Mouse (Mus musculus) yolk sac, embryonic 10.5 days (tissue): ENCODE results near the gene Col27a1.

Experiments used
- DNase-seq: peaks from one replicate; pipeline ENCODE4 v3.0.0-alpha.2; 2017; ENCODE audit warnings: low spot score

Gene Col27a1

DNA sequence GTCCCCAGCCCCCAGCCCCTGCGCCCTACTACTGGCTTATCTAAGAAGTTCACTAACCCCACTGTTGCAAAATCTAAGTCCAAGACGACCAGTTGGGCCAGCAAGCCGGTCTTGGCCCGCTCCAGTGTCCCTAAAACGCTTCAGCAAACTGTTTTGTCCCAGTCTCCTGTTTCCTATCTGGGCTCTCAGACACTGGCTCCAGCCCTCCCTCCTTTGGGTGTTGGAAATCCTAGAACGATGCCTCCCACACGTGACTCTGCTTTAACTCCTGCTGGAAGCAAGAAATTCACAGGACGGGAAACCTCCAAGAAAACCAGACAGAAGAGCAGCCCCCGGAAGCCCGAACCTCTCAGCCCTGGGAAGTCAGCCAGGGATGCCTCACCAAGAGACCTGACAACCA lies 11.6 kb downstream of the Col27a1 start:
- DNase-seq = no peak

DNA sequence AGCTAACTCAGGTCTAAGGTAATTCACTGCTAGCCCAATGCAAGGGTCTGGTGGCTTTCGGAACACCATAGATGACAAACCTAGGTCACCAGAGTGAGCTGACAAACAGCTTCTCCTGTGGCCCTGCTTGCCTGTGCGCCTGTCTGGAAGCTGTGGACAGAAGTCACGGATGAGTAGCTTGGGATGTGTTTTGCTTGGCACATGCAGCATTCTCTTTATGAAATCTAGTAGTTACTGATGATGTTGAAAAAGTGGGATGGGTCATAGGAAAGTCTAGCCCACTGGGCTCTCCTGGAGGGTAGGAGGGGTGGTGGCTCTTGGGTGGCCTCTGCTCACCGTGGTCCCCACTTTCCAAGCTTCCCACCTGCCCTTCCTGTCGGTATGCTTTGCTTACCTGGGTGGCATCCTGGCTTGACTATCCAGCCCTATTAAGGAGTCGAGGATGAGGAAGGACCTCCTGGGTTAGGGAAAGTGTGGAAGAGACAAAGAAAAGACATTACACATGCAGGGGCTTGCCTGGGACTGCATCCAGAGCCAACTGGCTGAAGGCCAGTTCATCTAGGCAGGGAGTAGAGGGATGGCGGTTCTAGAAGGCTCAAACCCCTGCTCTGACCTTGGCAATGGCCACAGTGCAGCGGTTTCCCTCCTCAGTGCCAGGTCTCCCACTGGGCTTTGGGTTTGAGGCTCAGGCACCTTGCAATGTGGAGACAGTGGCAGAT lies 12.5 kb downstream of the Col27a1 start:
- DNase-seq = no peak

DNA sequence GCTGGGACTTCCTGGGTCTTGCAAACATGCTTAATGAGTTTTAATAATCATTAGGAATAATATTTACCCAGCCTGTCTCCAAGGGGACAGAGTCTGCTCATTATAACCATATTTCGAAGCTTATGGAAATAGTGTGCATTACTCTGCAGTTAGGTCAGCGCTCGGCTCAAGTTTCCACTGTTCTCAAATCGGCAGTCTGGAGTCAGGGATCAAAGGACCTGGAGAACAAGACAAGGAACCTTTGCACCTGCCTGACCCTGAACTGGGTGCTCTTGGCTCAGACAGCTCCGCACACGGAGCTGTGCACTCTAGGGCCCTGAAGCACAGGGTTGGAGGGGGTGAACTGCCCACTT lies 13.1 kb downstream of the Col27a1 start:
- no peak for DNase-seq

DNA sequence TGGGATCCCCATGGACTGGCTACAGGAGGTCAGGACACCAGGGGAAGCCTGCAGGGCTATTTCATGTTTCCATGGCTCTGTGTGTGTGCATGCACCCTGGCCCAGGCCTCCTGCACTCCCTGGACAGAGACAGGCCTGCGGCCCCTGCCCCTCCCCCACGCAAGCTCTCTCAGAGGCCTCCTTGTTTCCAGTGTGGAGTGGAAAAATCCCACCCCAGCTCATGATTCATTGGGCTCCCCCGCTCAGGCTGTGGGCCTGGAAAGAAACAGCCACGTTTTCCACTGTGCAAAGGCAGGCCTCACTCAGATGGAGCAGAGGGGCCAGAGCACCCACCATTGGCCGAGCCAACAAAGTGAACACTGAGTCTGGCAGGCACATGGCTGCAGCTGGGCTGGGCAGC lies 15.1 kb downstream of the Col27a1 start:
- DNase-seq = peak; percentile 55

DNA sequence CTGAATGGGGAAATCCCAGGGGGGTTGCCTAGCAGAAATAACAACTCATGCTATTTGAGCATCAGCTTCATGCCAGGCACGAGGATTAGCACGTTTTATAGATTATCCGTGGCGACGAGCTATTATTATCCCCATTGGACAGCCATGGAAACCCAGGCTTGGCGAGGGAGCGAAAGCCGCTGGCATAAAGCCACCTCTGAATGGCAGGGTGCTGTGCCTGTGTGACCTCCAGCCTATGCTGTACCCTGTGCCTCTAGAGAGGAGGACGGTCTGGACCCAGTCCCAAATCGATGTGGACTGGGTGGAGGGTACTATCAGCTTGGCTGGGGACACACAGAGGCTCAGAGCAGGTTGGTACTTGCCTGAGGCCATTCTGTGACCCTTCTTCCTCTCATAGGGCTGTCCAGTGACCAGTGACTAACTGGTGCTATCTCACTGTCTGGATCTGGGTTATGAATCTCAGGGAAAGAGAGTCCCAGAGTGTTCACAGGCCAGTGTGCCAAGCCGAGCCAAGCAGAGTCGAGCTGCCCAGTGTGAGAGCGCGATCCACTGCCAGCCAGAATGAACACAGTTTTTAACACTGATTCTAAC lies 16.3 kb downstream of the Col27a1 start:
- no peak for DNase-seq

DNA sequence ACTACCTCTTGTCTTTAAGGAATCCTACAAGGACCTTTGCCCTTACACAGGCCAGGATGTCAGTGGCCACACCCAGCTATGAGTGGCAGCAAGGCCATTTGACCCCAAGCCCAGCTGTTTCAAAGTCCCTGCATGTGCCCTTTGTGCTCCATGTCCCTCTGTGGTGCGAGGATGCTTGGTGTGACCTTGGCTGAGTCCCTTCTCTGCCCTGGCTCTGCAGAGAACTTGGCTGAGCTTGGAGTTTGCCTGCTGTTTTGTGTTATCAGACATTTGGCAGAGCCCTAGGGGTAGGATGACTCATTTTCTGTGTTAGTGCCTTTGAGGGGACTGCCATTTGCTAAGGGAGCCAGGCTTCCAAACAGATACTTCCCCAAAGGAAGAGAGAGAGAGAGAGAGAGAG lies 17.3 kb downstream of the Col27a1 start:
- DNase-seq = peak; percentile 60

DNA sequence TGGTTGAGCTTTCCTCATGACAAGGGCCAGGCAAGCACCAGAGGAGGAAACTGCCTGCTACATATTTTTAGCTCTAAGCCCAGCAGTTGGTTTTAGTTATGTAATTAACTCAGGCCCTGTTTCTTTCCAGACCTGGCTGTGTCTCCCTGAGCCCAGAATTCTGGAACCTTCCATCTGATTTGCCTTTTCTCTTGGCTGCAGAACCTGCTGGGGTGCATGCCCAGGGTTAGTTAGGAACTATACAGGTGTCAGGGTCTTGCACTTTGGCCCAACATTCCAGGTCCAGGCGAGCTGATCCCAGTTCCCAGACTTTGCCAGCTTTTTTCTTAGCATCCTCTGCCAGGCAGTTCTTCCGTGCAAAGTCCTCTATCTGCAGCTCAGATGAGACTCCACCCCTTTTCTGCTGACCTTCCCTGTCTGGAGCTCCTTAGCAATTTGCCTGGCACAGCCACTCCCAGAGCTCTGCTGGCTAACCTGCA lies 18.8 kb downstream of the Col27a1 start:
- no peak for DNase-seq

GRCm38 (mm10) chr4:63233557-63234452 lies 20.0 kb downstream of the Col27a1 start:
- DNase-seq = no peak

DNA sequence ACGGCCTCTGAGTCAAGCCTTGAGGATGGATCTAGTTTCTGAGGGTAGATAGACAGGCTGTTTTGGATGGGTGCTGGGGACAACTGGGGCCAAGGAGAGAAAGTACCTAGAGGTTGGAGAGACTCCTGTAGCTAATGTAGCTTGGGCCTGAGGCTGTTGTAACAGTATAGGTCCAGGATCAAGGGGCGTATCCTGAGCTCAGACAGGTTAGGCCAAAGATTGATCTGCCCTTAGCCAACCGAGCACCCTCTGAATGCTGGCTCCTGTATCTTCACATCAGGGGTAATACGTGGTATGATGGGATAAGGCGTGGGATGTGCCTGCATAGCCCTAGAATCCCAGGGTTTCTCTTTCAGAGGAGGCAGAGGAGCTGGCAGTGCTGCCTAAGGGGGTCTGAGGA lies 21.0 kb downstream of the Col27a1 start:
- no peak for DNase-seq

GRCm38 (mm10) chr4:63236235-63236634 lies 22.4 kb downstream of the Col27a1 start:
- DNase-seq = peak; percentile 84

DNA sequence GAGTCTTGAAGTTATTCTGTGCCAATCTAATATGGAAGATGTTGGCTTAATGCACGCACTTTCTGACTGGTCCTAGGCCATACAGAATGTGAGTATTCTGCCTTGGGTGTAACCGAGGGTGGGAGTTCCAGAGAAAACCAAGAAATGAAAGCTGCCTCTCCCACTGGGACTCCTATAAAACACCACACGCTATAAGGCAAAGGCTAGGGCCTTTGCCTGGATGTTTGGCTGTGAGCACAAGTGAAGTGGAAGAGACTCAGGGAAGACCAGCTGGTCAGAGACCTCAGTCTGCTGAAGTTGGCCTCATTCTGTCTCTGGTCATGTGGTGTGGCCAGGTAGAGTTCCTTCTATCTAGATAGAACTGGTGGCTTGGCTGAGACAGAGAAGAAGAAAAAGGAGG lies 23.4 kb downstream of the Col27a1 start:
- no peak for DNase-seq

GRCm38 (mm10) chr4:63238141-63238540 lies 24.3 kb downstream of the Col27a1 start:
- DNase-seq = peak; percentile 58

DNA sequence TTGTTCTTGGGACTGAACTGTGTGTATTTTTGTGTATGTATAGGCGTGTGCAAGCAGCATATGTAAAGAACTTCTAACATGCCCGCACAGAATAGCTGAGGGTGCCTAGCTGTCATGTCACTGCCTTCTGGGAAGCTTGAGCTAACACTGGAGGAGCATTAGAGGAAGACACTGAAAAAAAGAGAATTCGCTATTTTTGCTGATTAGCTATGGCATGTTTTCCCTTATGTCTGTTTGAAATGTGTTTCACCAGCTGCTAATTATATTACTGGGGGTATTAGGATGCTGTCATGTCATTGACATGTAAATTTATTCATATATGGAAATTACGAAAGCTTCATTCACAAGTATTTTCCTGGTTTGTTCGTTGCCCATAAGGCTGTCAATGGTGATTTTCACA lies 24.9 kb downstream of the Col27a1 start:
- no peak for DNase-seq

GRCm38 (mm10) chr4:63241031-63241430 lies 27.2 kb downstream of the Col27a1 start:
- DNase-seq = no peak

DNA sequence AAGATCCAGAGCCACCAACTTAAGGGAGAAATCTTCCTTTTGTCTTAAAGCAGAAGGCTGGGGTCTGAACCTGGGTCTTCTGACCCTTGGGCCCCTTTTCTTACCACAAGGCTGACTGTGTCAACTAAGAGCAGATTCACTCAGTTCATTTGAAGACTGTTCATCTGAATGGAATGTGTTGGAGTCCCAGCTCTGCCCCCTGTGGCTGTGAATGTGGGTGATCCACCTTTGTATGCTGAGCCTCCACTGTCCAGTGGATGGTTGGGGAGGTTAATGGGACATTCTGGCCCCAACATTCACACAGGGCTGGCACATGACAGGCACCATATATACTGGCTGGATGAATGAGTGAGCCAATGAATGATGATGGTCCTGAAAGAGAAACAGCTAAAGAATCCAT lies 34.2 kb downstream of the Col27a1 start:
- no peak for DNase-seq

- DNase-seq = no peak
Observed at GRCm38 (mm10) chr4:63248951-63249350, 35.1 kb downstream of the Col27a1 start.

DNA sequence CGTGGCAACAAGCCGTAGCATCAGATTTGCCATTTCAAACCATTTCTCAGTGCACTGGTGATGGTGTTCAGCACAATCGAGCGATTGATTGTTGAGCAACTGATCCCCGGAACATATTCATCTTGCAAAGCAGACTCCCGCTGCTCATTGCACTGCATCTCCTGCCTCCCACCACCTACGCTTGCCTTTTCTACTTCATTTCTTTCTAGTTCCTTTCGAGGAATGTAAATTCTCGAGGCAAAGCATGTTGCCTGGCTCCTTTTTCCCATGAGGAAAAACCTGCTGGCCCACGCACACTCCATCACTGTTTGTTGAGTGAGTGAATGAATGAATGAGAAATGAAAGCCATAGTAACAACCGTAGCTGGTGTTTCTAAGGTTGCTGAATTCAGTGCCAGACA lies 38.0 kb downstream of the Col27a1 start:
- DNase-seq = no peak

- no peak for DNase-seq
Observed at GRCm38 (mm10) chr4:63253716-63254115, 39.9 kb downstream of the Col27a1 start.

DNA sequence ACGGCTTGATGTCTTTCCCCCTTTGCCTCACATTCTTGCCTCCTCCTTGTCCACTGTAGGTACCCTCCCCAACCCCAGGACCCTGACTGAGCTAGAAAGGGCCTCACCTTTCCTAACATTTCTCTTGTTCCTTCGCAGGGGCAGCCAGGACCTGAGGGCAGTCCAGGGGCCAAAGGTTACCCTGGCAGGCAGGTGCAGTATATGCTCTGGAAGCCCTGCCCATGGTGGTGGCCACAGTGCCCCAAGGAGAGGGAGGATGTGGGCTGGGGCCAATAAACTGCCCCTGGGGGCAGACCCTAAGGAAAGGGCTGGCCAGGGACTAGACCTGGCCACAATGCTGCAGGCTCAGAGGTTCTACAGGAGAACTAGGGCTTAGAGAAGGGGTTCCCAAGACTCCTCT lies 40.3 kb downstream of the Col27a1 start:
- DNase-seq = no peak

DNA sequence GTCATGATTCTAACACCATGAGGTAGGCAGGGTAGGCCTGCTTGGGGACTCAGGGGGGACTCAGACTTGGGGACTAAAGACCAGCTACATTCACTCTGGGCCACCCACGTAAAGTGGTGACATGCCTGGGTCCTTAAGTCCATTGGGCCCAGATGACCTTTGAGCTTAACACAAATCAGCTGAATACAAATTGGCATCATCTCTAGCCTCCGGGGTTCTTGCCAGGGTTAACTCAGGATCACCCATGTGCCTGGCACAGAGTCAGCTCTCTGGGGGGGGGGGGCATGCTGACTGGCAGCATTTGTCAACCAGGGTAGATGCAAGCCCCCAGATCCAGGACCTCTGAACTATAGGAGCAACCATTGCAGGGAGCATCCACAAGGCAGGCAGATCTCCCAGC lies 42.6 kb downstream of the Col27a1 start:
- no peak for DNase-seq

DNA sequence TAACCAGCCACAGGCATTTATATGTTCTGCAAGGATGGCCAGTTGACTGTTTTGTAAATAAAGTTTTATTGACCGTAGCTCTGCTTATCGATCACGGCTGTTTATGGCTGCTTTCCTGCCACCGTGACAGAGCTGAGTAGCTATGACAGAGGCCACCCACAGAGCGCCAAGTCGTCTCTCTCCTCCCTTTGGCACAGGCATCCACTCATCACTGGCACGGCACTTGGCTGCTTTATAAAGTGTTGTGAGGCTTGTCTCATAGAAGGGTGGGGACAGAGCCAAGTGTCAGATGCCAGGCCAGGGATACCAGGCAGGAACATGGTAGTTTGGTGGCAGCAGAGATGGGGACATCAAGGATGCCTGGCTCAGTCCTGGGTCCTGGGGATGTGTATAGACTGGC lies 43.5 kb downstream of the Col27a1 start:
- DNase-seq = no peak

DNA sequence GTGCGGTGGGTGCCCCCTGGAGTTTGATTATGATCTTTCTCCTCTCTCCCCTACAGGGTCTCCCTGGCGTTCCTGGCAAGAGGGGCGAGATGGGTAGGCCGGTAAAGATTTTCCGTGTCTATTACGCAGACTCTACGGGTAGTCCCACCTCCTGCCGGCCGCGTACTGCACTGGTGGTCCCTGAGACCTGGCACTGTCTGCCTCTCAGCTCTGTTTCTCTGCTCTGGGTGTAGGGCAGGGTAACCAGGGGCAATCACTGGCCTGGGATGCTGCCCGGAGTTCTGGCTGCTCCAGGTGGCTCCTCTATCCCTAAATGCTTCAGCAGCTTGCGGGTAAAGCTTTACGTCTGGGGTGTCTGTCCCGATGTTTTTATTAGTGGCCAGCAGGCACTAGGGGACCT lies 44.3 kb downstream of the Col27a1 start:
- no peak for DNase-seq

GRCm38 (mm10) chr4:63259066-63259465 lies 45.3 kb downstream of the Col27a1 start:
- DNase-seq = no peak
